Mouse (Mus musculus) ES-Bruce4 (cell line): ENCODE measurements around the gene Kcnip2. TPM values are rescaled to one million over a fixed set of nuclear protein-coding genes. Genes with fewer than 3 reads are reported as not detected.
"Not testable (repeated sequence)": the region's sequence is repeated elsewhere in the genome, so short reads cannot be mapped to it uniquely, and the experiment has no call there.

ENCODE experiments used
- H3K27ac ChIP-seq: 2 replicates; pipeline ENCODE4 v1.5.1; 2012; ENCODE audit warnings: low read length, inconsistent platforms; ENCODE audit not compliant: insufficient read depth
- H3K27me3 ChIP-seq: 2 replicates; pipeline ENCODE4 v1.6.1; 2012; ENCODE audit warnings: mild to moderate bottlenecking, low read length, inconsistent platforms; ENCODE audit not compliant: control insufficient read depth, poor library complexity, insufficient read depth, severe bottlenecking
- H3K36me3 ChIP-seq: 2 replicates; pipeline ENCODE4 v1.6.1; 2012; ENCODE audit warnings: inconsistent platforms, mild to moderate bottlenecking, low read length, moderate library complexity; ENCODE audit not compliant: control insufficient read depth, poor library complexity, insufficient read depth, severe bottlenecking
- H3K4me1 ChIP-seq: one replicate; pipeline ENCODE4 v1.8.1; 2011; ENCODE audit warnings: low read length; ENCODE audit not compliant: control insufficient read depth, insufficient read depth
- H3K4me3 ChIP-seq: 2 replicates; pipeline ENCODE4 v1.5.1; 2011; ENCODE audit warnings: low read depth, mild to moderate bottlenecking, low read length
- H3K9ac ChIP-seq: 2 replicates; pipeline ENCODE4 v1.6.1; 2012; ENCODE audit warnings: low read depth, mild to moderate bottlenecking, inconsistent platforms; ENCODE audit not compliant: poor library complexity, severe bottlenecking
- H3K9me3 ChIP-seq: replicated peaks from 2 replicates; pipeline ENCODE4 v1.6.1; 2012; ENCODE audit warnings: mild to moderate bottlenecking, low read length, inconsistent platforms; ENCODE audit not compliant: control insufficient read depth, poor library complexity, insufficient read depth, severe bottlenecking
- CTCF ChIP-seq: IDR thresholded peaks from one replicate; pipeline ENCODE4 v1.8.1; 2011; ENCODE audit warnings: low read depth, low read length
- EP300 ChIP-seq: IDR thresholded peaks from 2 replicates; pipeline ENCODE4 v1.6.1; 2011; ENCODE audit warnings: low read depth, low read length; ENCODE audit not compliant: insufficient read depth
- POLR2A ChIP-seq: IDR thresholded peaks from one replicate; pipeline ENCODE4 v1.8.1; 2011; ENCODE audit warnings: low read length; ENCODE audit not compliant: insufficient read depth
- polyA plus RNA-seq: library from polyadenylated mRNA; stranded (reverse); fragments of >200 nt; gene quantifications from 2 replicates; pipeline ENCODE4 v1.2.4, GENCODE M21; 2011; ENCODE audit warnings: low read depth; ENCODE audit not compliant: missing spikeins, insufficient read depth, insufficient read length

The Kcnip2 gene
- polyA plus RNA-seq, 1 experiment, result 3.1 TPM

DNA sequence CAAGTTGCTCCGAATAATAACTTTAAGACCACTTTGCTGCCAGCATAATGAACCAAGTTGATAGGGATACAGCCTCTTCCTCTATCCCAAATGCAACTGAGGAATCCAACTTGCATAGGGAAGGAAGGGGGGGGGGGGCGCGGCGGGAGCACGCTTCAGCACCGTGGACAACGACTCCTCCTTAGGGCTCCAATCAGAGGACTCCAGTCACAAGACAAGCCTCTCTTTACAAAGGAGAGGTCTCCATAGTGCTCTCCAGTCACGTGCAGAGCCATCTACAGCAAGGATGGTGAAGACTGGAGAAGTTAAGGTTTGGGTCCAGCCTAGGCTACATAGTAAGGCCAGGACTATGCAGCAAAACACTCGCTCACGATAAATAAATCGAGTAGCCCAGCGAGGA lies 2.1 kb downstream of the Kcnip2 start:
- Histone ChIP-seq H3K36me3 (no peaks in the 10 kb centered on the region), H3K27ac (no peak overlapping the region), H3K9me3 (no peaks in the 10 kb centered on the region), H3K27me3 (no peaks in the 10 kb centered on the region), H3K4me3 (no peak overlapping the region), H3K9ac (no peak overlapping the region), H3K4me1 (peaks cover 9% of the 10 kb centered on the region)
- TF ChIP-seq EP300 (no peak), POLR2A (no peak), CTCF (no peak)

DNA sequence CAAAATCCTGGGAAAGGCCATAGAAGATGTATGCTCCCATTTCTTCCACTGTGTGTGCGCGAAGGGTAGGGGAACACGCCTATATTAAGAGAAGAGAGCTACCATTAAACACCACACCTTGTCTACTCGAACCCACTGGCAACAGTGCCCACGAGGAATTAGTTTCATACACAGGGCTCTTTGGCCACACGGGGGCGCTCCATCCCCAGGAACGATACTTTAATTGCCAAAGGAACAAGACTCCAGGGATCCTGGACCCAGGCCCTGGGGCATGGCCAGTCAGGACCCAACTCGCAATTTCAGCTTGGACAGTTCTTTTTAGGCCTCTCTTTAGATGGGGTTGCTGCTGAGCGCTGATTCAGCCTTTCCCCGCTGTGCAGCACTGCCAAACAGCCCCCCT lies 2.6 kb downstream of the Kcnip2 start:
- Histone ChIP-seq H3K27ac (no peak overlapping the region), H3K9me3 (no peaks in the 10 kb centered on the region), H3K4me1 (peaks cover 6% of the 10 kb centered on the region), H3K27me3 (no peaks in the 10 kb centered on the region), H3K4me3 (no peak overlapping the region), H3K36me3 (no peaks in the 10 kb centered on the region), H3K9ac (no peak overlapping the region)
- TF ChIP-seq CTCF (peak; percentile 80), POLR2A (no peak)

DNA sequence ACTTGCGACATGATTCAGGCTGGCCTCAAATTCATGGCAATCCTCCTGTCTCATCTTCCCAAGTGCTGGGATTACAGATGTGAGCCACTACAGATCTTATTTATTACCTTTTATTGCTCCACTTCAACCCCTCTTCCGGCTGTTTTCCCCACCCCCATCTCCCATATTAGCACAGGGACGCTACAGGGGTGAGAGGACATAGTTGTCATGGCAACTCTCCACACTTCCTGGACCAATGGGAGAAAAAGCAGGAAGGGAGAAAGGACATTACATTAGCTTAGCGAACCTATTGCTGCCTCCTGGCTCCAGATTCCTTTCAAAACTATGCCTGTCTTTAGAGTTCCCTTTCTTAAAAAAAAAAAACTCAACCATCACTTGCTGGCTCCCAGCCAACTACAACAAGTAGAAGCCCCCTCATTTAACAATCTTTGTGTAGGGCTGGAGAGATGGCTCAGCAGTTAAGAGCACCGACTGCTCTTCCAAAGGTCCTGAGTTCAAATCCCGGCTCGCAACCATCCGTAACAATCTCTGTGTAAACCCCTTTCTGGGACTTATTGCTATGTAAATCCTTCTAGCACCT lies 3.1 kb downstream of the Kcnip2 start:
- H3K4me1 ChIP-seq, result peaks cover 6% of the 10 kb centered on the region
- H3K4me3 ChIP-seq, result no peak overlapping the region
- H3K9me3 ChIP-seq, result no peaks in the 10 kb centered on the region
- H3K27me3 ChIP-seq, result no peaks in the 10 kb centered on the region
- no peaks in the 10 kb centered on the region for H3K36me3 ChIP-seq
- H3K27ac ChIP-seq, result no peak overlapping the region
- TF ChIP-seq POLR2A, result no peak
- no peak for TF ChIP-seq EP300
- no peak for TF ChIP-seq CTCF
- H3K9ac ChIP-seq, result no peak overlapping the region

DNA sequence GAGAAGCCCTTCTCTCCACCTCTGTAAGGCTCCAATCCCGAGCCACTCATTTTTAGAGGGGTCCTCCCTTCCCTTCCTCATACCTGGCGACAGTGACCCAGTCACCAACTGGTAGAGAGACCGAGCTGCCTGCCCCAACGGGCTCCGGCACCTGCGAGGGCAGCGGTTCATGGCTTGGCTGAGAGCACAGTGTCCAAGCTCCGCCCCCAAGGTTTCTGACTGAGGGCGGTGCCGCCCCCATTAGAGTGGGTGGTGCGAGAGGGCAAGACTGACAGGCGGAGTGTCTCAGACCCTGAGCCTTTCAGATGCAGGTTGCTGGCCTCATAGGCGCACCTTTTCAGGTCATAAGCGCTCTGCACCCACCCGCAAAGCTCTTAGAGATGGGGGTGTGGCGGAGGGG lies 3.7 kb downstream of the Kcnip2 start:
- Histone ChIP-seq H3K27me3 (no peaks in the 10 kb centered on the region), H3K4me1 (peaks cover 1% of the 10 kb centered on the region), H3K4me3 (peak overlapping the region; percentile 73)

DNA sequence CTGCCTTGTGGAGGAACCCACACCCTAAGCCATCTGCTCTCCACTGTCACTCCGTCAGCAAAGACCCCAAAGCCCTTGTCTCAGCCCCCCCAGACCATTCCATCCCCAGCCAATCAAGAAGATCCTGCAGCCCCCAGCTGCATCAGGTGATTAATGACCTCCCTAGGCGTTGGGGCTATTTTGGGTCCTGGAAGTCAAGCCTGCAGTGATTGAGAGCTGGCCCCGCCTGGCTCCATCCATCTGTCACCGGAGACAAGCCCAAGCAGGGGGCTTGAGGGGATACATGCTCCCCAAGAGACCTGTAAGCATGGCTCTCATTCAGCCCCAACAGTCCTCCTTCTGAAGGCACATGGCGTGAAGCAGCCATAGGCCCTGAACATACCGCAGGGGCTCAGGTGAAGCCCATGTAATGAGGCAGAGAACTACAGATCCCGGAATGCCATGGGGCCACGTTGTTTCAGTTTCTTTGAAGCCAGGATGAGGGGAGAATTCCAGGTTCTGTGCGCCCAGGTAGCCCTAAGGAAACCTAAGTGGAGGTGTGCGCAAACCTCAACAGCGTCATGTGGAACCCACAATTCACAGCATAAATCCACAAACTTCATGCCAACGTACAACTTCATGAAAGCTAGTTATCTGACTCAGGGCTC lies 4.7 kb downstream of the Kcnip2 start:
- Histone ChIP-seq H3K27ac (no peak overlapping the region), H3K27me3 (no peaks in the 10 kb centered on the region), H3K36me3 (no peaks in the 10 kb centered on the region), H3K4me3 (peak overlapping the region; percentile 73), H3K9me3 (no peaks in the 10 kb centered on the region), H3K9ac (no peak overlapping the region), H3K4me1 (peaks cover 1% of the 10 kb centered on the region)
- TF ChIP-seq CTCF (no peak), POLR2A (no peak), EP300 (no peak)

More for the DNA sequence above, 3.7 kb downstream of the Kcnip2 start:
- TF ChIP-seq CTCF (no peak), EP300 (no peak), POLR2A (no peak)
- peak overlapping the region; percentile 17; the same call in 1 of the 2 replicates for H3K9ac ChIP-seq
- no peaks in the 10 kb centered on the region for H3K9me3 ChIP-seq
- no peak overlapping the region for H3K27ac ChIP-seq
- no peaks in the 10 kb centered on the region for H3K36me3 ChIP-seq

DNA sequence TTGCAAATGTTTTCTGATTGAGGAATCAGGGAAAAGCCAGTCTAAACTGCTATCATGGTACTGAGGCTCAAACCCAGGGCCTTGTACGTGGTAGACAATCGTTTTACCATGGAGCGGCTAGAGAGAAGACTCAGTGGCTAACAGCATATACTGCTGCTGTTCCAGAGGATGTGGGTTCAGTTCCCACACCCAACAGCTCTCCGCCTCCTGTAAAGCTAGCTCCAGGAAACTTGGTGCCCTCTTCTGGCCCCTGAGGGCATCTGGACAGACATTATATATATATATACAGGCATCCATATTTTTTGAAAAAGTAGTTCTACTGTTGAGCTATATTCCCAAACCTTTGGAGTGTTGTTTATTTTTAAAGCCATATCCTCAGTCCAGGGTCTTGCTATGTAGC lies 8.1 kb downstream of the Kcnip2 start:
- Histone ChIP-seq H3K9me3 (no peaks in the 10 kb centered on the region), H3K27me3 (no peaks in the 10 kb centered on the region), H3K27ac (no peak overlapping the region), H3K9ac (no peak overlapping the region), H3K4me3 (no peak overlapping the region), H3K4me1 (peaks cover 4% of the 10 kb centered on the region), H3K36me3 (no peaks in the 10 kb centered on the region)
- TF ChIP-seq EP300 (no peak), POLR2A (no peak), CTCF (no peak)

DNA sequence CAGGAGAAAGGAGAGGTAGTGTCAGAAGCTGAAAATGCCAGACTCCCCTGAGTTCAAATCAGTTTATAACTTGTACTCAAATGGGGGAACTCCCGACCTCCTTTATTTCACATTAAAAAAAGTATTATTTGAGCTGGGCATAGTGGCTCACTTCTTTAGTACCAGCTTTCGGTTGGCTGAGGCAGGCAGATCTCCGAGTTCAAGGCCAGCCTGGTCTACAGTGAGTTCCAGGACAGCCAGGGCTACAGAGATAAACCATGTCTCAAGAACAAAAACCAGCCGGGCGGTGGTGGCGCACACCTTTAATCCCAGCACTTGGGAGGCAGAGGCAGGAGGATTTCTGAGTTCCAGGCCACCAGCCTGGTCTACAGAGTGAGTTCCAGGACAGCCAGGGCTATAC lies 10.0 kb downstream of the Kcnip2 start:
- H3K27ac ChIP-seq, H3K4me3 ChIP-seq, H3K4me1 ChIP-seq, H3K36me3 ChIP-seq, H3K9me3 ChIP-seq, H3K9ac ChIP-seq, H3K27me3 ChIP-seq: not testable (repeated sequence)
